Mouse (Mus musculus): ENCODE measurements around the gene Tmsb15l.

DNA sequence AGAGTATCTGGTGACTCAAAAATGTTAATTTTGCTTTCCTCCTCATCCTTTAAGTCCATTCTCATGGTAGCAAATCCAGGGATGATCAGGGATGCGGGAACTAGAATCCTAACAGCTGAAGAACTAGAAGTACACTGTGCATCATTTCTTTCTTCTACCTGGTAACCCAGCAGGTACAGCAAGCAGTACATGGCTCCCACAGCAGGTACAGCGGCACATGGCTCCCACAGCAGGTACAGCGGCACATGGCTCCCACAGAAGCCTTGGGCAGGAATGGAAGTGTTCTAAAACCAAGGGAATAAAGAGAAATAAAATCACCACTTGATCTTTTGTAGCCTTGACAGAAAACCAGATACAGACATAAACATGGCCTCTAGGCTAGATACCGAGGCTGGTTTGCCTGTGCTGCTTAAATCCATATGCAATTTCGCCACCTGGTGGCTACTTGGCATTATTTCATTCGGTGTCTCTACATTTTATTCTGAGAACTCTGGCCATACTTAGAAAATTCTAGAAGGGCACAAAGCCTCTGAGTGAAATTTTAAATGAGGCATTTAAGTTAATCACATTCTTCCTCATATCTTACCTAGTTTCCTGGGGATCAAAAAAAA lies 38.5 kb upstream of the Tmsb15l start:
- TF ChIP-seq CTCF (IDR thresholded peaks at IDR 0.05; ENCODE audit: extremely low read depth, insufficient read depth, insufficient read length, insufficient replicate concordance) (peak; percentile 29; the same call in 1 of the 2 replicates), POLR2A (IDR thresholded peaks at IDR 0.05; ENCODE audit: low read depth, low read length) (no peak)

Measured in spleen, adult 2 months (tissue).